Mouse (Mus musculus) spleen, postnatal 4 days (tissue): Measurements from ENCODE around the gene Tmem135.

ENCODE experiments used
- DNase-seq, 2 experiments: peaks; one replicate each; pipeline ENCODE4 v3.0.0; 2022; ENCODE audit warnings: low spot score in 2 of 2

Gene Tmem135

DNA sequence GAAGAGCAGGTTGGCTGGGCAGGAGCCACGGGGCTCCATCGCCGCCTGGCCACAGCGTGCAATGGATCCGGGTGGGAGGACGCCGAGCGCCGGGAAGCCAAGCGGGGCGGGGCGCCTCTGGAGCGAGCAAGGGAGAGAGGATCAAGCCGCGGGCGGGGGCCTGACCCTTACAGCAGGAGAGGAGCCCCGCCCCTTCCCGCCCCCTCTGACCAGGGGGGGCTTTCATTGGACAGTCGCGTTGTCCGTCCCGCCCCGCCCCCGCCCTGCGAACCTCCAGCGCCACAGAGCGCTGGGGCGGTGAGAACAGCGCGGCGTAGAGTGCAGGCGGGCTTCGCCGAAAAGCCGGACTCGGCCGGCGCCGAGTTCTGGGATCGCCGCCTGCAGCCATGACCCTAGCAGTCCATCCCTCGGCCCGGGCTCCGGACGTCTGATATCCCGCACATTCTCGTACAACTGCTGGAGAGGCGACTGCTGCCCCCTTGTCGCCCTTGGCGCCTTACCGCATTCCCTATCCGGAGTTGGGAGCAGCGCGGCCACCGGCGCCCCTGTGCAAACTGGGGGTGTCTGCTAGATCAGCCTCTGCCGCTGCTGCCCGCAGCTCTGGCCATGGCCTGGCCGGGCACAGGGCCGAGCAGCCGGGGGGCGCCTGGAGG is at the start of gene Tmem135, which contains the start of gene Fzd4:
Gene Tmem135, minus strand, starts transcription at position 142 of the 653 bp plus-strand sequence.
Gene Fzd4, plus strand, starts transcription at position 275 of the 653 bp plus-strand sequence.
- DNase-seq, result peak; percentile 73 to 82

DNA sequence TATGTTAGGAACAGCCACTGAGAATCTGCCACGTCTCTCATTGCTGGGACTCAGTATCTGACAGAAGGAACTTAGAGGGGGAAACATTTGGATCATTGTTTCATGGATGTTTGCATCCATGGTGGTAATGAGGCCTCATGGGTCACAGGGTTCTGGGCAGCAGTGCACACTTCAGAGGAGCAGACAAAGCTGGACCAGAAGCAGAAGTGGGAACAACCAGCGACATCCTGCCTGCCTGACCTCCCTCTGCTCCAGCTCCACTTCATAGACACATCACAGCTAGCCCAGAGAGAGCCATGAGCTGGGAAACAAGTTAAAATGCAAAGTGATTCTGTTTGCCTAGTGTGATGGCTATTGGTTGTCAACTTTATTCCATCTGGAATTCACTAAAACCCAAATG is 46.3 kb upstream of the Tmem135 start:
- no peak for DNase-seq

DNA sequence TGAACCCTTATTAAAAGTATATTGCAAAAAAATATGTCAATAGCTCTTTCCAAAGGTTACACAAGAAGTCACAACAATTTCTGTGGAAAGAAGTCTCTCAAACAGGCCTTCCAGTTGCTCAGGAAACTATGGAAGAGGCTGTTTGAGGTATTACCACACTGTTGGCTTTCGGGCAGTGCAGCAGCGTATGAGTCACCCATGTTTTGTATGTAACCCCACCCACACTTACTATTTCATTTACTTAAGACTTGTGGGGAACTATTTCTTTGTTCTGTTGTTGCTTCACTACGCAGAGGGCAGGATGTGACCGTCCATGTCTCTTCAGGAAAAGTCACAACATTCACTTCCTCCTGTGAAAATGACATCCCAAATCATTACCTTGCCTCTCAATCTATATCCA is 41.1 kb upstream of the Tmem135 start:
- no peak for DNase-seq

DNA sequence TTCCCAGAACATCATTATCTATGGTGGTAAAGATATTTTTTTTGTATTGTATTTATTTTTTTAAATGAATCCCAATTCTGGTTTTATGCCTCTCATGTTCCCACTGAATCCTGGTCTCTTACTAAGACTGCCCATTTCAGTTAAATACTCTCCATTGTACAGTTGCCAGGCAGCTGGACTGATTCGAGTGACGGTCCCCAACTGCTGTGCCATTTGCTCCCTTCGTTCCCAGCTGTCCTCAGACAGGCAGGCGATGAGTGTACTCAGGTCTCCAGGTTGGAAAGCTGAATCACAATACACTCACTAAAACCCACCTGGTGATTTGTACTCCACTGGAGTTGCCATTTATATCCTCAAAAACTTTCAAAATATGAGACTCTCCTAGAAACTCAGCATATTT is 38.2 kb upstream of the Tmem135 start:
- DNase-seq, result no peak

DNA sequence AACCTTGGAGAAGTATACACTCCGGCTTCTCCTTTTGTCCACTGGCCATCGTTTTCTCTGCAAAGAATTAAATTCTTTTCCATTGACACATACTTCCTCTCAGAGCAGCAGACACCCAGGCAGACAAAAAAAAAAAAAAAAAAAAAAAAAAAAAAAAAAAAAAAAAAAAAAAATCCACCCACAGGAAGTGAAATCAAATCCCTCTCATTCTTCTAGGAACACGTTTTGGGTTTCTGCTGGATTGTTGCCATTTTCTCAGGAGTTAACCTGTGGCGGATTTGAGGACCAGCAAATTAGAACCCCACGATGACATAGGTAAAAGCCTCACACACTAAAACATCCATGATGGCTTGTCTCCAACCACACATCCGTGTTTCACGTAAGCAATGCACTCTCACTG is 37.3 kb upstream of the Tmem135 start:
- no peak for DNase-seq

DNA sequence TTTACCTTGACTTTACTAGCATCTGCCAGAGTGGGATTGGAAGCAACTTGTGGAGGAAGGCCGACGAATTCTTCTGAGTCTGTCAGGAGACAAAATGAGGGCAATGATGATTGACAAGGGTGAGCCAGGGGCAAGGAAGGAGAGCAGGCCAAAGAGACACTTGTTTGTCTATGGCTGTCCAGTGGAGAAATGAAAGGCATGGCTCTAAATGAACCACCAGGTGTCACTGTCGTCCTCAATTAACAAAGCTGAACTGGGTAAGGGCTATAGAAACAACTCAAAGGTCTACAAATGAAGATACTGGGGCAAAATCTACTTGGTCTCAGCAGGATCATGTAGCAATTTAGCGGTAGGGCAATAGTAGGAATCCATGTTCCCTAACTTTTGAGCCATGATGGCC is 33.6 kb upstream of the Tmem135 start:
- DNase-seq, result no peak

DNA sequence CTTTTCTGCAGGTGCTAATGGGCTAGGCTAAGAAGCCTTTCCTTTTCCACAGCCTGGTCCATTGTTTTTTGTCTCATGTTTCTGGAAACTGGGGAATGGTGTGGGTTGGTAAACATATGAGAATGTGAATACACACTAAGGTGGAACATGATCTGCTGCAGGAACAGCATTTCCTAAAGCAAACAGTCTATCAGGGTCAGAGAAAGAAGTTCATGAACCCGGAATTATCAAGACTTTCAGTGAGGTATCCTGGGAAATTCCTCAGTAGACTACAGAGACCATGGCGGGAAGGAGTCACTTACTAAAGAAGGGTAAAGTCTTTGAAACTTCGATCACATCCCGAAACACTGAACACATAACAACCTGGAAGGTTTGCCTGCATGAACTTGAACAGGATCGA is 32.4 kb upstream of the Tmem135 start:
- DNase-seq, result no peak

DNA sequence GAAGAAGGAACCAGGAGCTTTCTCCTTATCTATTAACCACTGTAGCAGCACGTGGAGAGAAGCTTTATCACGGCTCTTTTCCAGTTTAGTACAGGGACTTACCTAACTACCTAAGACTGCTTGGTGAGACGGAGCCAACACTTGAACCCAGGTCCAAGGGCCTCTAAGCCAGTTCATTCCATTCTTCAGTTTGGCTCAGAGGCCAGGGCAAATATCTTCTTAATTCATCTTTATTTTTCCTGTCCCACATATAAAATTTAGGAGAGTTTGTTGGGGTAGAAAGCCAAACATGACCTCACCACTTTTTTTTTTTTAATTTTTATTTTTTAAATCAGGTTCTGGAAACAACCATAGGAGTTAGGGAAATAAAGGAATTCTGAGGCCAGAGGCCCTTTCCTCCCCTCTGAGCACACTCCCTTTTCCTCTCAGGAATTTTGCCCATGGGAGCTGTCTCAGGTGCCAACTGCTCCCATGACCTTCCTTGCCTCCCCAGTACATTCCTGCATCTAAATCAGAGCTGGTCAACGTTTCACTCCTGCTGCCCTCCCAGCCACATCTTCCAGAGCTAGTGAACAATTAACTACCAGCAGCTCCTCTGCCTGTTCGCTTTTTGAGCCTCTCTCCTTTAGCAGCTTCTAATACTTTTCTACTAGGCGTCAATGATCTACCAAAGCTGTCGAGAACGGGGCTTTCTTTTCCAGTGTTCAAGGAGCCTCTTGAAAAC is 30.0 kb upstream of the Tmem135 start:
- no peak for DNase-seq

DNA sequence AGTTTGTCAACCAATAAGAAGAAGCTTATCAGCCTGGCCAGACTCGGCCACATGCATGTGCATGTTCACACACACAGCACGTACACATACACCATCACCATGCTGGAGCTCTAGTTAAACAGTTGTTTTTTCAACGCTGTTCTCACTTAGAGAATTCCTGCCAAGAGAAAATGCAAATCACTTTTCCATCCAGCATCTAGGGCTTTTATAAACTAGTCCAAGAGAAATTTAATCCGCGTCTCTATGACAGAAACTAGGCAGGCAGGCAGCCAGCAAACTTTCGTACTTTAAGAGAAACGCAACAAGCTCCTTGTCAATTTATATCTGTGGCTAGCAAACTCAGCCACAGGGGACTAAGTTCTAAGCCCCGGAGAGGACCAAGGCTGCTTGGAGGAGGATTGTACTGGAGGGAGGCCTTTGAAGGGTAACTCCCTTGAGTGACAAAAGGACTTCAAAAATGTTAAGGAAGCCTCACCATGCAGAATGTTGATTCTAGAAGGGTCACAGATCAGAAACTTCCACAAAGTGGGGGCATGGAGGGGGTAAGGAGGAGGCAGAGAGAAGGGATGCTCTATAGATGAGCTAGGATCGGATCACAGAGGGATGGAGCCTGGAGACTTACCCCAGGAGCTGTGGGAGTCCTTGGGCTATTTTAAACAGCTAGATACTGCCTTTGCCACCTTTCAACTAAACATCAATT is 29.3 kb upstream of the Tmem135 start:
- no peak for DNase-seq

DNA sequence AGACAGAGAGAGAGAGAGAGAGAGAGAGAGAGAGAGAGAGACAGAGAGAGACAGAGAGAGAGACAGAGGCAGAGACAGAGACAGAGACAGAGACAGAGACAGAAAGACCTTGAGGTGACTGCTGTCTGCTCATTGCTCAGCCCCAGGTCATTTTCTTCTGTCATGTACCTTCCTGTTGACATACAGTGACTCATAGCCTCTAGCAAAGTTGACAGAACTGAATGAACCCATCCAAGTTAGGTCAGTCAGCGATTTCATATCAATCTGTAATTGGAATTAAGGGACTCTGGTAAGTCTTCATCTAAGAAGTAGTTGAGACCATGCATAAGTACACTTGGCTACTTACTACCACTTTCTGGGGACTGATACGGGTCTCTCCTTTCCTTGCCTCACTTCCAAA is 27.2 kb upstream of the Tmem135 start:
- DNase-seq, result no peak

DNA sequence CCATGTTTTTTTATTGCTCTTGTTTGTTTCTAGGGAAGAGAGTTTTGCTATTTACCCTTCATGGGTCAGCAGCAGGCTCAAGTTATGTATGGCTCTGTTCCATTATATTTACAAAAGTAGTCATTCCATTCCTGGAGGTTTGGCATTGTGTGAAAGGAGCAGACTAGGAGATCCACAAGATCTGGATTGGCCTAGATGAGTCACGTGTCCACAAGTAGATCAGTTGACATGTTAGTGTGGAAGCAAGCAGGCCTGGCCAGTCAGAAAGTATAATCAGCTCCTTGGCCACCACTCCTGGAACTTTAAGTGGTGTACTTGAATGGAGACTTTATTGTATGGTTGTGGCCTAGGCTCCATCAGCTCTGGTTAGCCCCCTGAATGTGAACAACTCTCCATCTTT is 25.3 kb upstream of the Tmem135 start:
- no peak for DNase-seq

DNA sequence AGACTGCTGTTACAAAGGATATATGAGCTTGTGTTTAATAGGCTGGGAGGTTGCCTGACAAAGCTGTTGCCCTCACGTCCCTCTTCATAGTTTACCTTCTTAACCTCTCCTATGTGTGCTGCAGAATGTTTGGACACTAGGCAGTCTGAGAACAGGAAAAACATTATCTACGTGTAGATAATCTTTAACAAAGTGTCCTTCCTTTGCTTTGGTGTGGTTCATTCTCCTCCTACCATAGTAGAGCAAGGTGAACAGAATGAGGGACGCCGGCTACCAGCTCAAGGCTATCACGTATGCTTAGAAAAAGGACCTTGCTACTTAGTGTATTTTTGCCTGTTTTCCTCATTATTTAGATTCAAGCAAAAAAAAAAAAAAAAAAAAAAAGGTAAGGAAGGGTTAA is 24.8 kb upstream of the Tmem135 start:
- DNase-seq, result no peak

DNA sequence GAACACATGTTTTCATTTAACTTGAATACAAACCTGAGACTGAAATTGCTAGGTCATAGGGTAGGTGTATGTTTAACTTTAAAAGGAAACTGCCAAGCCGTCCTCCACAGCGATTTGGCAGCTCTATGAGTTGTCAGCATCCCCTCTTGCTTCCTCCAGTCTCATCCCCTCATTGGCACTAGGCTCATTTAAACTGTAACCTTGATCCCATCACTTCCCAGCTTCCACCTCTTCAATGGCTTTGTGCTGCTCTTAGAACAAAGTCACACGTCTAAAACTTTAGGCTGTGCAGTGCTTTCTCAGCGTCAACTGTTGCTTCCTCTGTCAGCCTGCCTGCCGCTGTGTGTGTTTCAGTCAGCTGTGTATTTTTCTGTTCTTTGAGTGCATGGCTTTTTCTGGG is 23.1 kb upstream of the Tmem135 start:
- DNase-seq, result no peak

DNA sequence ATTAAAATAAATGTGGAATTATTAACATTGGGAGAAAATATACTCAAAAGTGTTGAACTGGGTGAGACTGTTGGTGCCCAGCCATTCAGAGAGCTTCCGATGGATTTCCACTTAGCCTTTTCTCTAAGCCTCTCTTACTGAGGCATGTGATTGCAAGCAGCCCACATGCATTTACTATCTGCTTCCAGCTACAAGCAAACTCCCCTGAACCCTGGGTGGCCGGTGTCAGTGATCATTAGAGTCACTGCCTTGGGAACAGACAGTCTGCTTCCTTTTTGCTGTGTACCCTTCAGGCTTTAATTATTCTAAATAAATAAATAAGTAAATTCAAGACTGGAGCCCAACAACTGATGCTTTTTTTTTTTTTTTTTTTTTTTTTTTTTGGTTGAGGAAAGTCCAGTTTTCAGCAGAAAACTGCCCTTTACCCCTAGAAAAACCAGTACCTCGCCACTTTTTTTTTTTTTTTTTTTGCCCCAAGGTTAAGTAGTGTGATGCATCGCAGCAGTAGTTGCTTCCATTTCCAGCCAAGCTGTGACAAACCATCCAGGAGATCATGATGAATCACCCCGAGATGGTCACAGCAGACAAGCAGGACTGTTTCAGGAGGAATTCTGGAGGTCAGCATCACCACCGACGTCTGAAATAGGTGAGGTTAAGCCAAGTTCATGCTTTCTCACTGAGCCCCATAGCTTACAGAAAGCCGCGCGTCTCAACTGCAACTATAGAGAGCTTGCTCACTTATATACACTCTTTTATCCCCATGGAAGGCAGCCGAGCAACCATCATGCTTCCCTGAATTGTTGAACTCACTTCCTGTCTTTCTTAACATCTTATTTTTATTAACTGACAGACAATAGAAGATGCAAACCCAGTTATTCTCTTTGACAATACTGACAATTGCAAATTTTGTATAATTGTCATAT is 22.0 kb upstream of the Tmem135 start:
- DNase-seq, result no peak

DNA sequence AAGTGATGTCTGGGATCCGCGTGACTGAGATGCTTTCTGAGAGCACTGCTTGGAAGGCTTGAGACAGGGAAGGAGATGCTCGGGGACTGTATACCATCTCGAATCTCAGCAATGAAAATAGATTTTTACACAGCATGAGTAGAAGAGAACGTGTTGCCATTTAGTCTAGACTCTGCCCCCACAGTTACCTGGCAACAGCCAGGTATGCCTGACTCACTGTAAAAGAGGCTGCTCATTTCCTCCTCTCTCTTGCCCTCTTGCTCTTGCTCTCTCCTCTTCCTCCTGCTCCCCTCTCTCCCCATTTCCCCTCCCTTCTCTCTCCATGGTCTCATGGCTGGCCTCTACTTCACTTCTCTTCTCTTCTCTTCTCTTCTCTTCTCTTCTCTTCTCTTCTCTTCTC is 20.6 kb upstream of the Tmem135 start:
- no peak for DNase-seq

DNA sequence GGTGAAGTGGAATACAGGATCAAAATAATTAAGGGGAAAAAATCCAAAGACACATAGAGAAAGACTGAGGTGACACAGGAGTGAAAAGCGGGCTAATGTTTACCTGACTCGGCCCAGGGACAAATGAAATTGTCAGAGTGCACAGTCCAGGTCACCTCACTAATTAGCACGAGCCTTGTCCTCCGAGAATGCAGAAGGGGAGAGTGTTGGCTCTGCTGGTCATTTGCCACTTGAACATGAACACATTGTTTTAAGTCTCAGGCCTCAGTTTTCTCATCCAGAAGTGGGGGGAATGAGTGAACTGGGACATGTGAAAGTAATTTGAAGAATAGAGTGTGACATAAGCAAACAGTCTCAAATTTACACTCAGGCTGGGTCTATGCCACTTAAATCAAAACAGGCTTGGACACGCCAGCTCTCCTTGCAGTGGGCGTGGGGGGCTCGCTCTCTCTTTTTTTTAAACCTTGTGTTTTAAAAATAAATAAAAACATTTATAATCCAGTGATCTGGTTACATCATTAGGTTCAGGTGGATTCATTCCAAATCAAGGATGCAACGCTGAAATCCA is 19.8 kb upstream of the Tmem135 start:
- no peak for DNase-seq

DNA sequence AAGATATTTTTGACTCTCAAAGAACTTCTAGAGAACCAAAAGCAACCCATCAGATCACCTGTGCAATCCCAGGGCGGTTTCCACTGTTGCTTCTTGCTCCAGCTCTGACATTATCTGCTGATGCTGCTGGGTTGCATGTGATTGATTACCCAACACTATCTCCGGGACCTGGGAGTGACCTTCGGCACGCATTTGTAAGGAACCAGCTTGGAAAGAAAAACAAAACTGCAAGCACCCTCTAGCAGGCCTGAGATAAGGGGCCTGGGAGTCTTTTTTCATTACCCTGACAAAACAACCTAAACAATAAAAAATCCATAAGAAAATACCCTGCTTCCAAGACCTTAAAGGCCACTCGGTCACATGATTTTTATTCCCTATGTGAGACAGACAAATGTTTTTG is 19.2 kb upstream of the Tmem135 start:
- DNase-seq, result no peak

DNA sequence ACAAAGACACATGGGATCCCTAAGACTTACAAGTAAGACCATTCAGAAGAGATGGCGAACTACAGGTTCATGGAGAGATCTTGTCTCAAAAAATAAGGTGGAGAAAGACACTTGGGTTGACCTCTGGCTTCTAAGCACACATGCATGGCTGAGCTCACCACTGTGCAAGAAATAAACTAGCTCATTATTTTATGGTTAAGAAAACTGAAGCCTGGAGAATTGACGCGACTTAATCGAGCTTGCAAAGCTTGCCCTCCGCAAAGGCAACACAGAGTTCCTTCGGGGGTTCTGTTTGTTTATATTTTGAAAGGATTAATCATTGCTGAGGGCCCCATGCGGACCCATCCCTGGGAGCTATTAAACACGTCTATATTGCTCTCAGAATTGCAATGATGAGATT is 18.6 kb upstream of the Tmem135 start:
- DNase-seq, result no peak

DNA sequence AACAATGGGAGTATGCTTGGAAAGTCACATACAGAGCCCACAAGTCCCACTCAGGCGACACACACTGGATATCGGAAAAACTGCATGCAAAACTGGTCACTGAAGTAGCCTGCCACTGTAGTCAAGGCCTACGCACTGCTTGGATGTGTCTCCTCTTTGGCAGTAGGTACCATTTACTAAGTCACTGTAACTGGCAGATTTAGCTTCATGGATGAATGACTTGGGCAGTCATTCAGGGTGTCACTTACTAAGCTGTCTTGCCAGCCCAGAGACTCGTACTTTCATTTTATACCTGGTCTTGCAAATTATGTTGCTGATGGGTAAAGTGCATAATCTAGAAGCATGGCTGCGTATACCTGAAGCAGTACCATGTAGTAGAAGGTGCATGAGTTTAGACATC is 17.3 kb upstream of the Tmem135 start:
- no peak for DNase-seq

DNA sequence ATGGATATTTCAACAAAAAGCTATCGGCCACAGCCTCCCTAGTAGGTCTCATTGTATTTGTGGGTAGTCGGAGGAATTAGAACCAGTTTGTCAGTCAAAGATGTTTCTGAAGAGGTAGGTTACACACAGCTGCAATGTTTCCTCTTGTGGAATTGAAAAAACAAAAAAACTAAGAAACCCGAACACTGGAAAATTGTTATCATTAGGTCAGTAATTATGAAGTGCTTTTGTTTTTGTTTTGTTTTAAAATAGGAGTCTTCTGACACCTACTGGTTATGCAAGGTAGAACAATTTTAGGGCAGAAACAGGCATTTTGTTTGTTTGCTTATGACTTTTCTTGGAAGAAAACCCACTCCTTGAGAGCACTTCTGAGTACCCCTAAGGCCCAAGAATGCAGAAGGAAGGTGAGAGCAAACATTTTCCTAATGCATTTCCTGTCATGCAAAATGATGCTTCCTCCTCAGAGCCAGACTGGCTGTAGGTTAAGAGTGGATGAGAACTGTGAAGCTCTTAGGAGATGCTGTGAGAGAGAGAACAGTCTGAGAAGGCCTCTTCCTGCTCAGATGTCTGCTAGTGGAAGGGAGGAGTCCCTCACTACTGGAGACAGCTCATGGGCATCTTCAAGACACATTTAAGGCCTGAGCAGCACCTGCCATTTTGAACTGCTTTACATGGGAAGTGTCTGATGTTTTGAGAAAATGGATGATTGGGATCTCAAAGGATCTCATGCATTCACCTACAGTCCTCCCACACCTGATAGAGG is 15.1 kb upstream of the Tmem135 start:
- peak in 1 of 2 experiments; percentile 29 for DNase-seq
